Mouse (Mus musculus) macrophage (primary cell): Measurements from ENCODE around the gene Prss54. TPM values are rescaled to one million over a fixed set of nuclear protein-coding genes. Genes with fewer than 3 reads are reported as not detected.

Source experiments
- H3K27ac ChIP-seq: fragments of 350-480 bp; formaldehyde crosslinking; 2 replicates; pipeline ENCODE4 v1.9.0; 2021
- H3K36me3 ChIP-seq: fragments of 350-480 bp; formaldehyde crosslinking; 2 replicates; pipeline ENCODE4 v1.9.0; 2021; ENCODE audit errors: inconsistent target
- H3K4me3 ChIP-seq: fragments of 350-480 bp; formaldehyde crosslinking; 2 replicates; pipeline ENCODE4 v1.9.0; 2021; ENCODE audit errors: inconsistent target
- H3K79me2 ChIP-seq: fragments of 350-480 bp; formaldehyde crosslinking; 2 replicates; pipeline ENCODE4 v1.9.0; 2021; ENCODE audit errors: inconsistent target
- WGBS: methylation state at CpG from one replicate; pipeline ENCODE4 v1.1.7; 2026; ENCODE audit warnings: inconsistent platforms; ENCODE audit not compliant: missing documents; 5-methylcytosine and 5-hydroxymethylcytosine counted together
- polyA plus RNA-seq: library from polyadenylated mRNA; stranded (reverse); fragments of 250-400 nt; gene quantifications from 3 replicates; pipeline ENCODE4 v1.2.4, GENCODE M21; 2018; ENCODE audit warnings: inconsistent platforms

The Prss54 gene
- polyA plus RNA-seq, 1 experiment from 2014 or later = not detected

- Histone ChIP-seq H3K79me2 (no peaks in the 10 kb centered on the region), H3K27ac (no peak overlapping the region), H3K4me3 (no peak overlapping the region), H3K36me3 (no peaks in the 10 kb centered on the region)
- 88% methylated on average over 5 of the region's 5 CpGs for WGBS
Measured at GRCm38 (mm10) chr8:95539487-95539886, 36.7 kb downstream of the Prss54 start.

GRCm38 (mm10) chr8:95533584-95534387 is 42.4 kb downstream of the Prss54 start, which contains the start of gene Ccdc113:
Gene Ccdc113 (plus strand): TSS chr8:95534085.
- peak within 1 kb of the TSS; percentile 11; the same call in 1 of the 2 replicates for H3K4me3 ChIP-seq
- no peaks in the 10 kb centered on the region for H3K36me3 ChIP-seq
- WGBS = 6% methylated on average over 31 of the region's 33 CpGs
- H3K79me2 ChIP-seq = no peaks in the 10 kb centered on the region
- no peak within 1 kb of the TSS for H3K27ac ChIP-seq

GRCm38 (mm10) chr8:95532206-95532605 is 43.9 kb downstream of the Prss54 start:
- WGBS = 94% methylated on average over 4 of the region's 4 CpGs
- Histone ChIP-seq H3K36me3 (no peaks in the 10 kb centered on the region), H3K27ac (no peak overlapping the region), H3K79me2 (no peaks in the 10 kb centered on the region), H3K4me3 (no peak overlapping the region)

- WGBS = 79% methylated on average over 9 of the region's 9 CpGs
- H3K79me2 ChIP-seq = no peaks in the 10 kb centered on the region
- no peak overlapping the region for H3K4me3 ChIP-seq
- no peaks in the 10 kb centered on the region for H3K36me3 ChIP-seq
- H3K27ac ChIP-seq = no peak overlapping the region
Measured at GRCm38 (mm10) chr8:95528750-95529310, 47.3 kb downstream of the Prss54 start.

- Histone ChIP-seq H3K4me3 (no peak overlapping the region), H3K27ac (no peak overlapping the region), H3K36me3 (no peaks in the 10 kb centered on the region), H3K79me2 (no peaks in the 10 kb centered on the region)
- 87% methylated on average over 10 of the region's 10 CpGs for WGBS
Measured at GRCm38 (mm10) chr8:95528194-95528593, 47.9 kb downstream of the Prss54 start.

- WGBS = 84% methylated on average over 4 of the region's 4 CpGs
Measured at GRCm38 (mm10) chr8:95523991-95524390, 52.1 kb downstream of the Prss54 start.

GRCm38 (mm10) chr8:95516928-95517327 is 59.2 kb downstream of the Prss54 start:
- Histone ChIP-seq H3K79me2 (no peaks in the 10 kb centered on the region), H3K27ac (no peak overlapping the region), H3K4me3 (no peak overlapping the region), H3K36me3 (no peaks in the 10 kb centered on the region)
- WGBS = 96% methylated on average over 6 of the region's 6 CpGs

More at GRCm38 (mm10) chr8:95523991-95524390, 52.1 kb downstream of the Prss54 start:
- no peaks in the 10 kb centered on the region for H3K79me2 ChIP-seq
- H3K36me3 ChIP-seq = no peaks in the 10 kb centered on the region
- H3K4me3 ChIP-seq = no peak overlapping the region
- no peak overlapping the region for H3K27ac ChIP-seq

GRCm38 (mm10) chr8:95513219-95513618 is 62.9 kb downstream of the Prss54 start:
- H3K36me3 ChIP-seq = no peaks in the 10 kb centered on the region
- no peak overlapping the region for H3K4me3 ChIP-seq
- WGBS = 83% methylated on average over 4 of the region's 4 CpGs
- no peak overlapping the region for H3K27ac ChIP-seq
- no peaks in the 10 kb centered on the region for H3K79me2 ChIP-seq

- no peaks in the 10 kb centered on the region for H3K79me2 ChIP-seq
- H3K36me3 ChIP-seq = no peaks in the 10 kb centered on the region
- no peak overlapping the region for H3K4me3 ChIP-seq
- WGBS = 100% methylated on average over 4 of the region's 4 CpGs
- H3K27ac ChIP-seq = no peak overlapping the region
Measured at GRCm38 (mm10) chr8:95512257-95512656, 63.9 kb downstream of the Prss54 start.

Other genes with a start within 250 kb of the Prss54 start
- gene Zfp319, start 244.4 kb downstream of the Prss54 start, polyA plus RNA-seq = 4.8 to 10.3 TPM (median 7.1 TPM) in 3 replicates
- 38.9 to 56.5 TPM (median 40.9 TPM) in 3 replicates for gene Usb1, start 244.1 kb downstream of the Prss54 start, polyA plus RNA-seq
- 0.04 to 0.28 TPM (median 0.07 TPM) in 3 replicates for gene Mmp15, start 224.1 kb downstream of the Prss54 start, polyA plus RNA-seq
- 26.4 to 40.0 TPM (median 28.0 TPM) in 3 replicates for gene Cfap20, start 141.5 kb downstream of the Prss54 start, polyA plus RNA-seq
- gene Csnk2a2, start 86.3 kb downstream of the Prss54 start, polyA plus RNA-seq = 44.4 to 79.0 TPM (median 67.8 TPM) in 3 replicates
- not detected in 3 replicates for gene Ccdc113, start 42.3 kb downstream of the Prss54 start, polyA plus RNA-seq
- 2.6 to 4.4 TPM (median 2.6 TPM) in 3 replicates for gene Gins3, start 57.1 kb upstream of the Prss54 start, polyA plus RNA-seq
- gene Ndrg4, start 100.6 kb upstream of the Prss54 start, polyA plus RNA-seq = 0.12 to 0.73 TPM in 2 of 3 replicates, not detected in the other
- 9.0 to 20.4 TPM (median 10.3 TPM) in 3 replicates for gene Setd6, start 139.5 kb upstream of the Prss54 start, polyA plus RNA-seq
- 44.6 to 69.6 TPM (median 63.8 TPM) in 3 replicates for gene Cnot1, start 231.1 kb upstream of the Prss54 start, polyA plus RNA-seq
- 116 to 211 TPM (median 152 TPM) in 3 replicates for gene Sap18b, start 249.0 kb upstream of the Prss54 start, polyA plus RNA-seq